Mouse (Mus musculus) embryonic stem cell, embryonic (primary cell): Measurements from ENCODE around the gene Rnft2.

Experiments
- CTCF ChIA-PET, 4 experiments: fragments of 300-600 bp in 2 of 4; fragments of 350-600 bp in 2 of 4; sonication (Branson Sonifier 250); formaldehyde crosslinking; loops; one replicate each; lab custom pipeline; 2022; ENCODE audit warnings: inconsistent platforms in 2 of 4; lab: Charles Lee
- POLR2A ChIA-PET, 4 experiments: fragments of 300-600 bp in 2 of 4; fragments of 350-600 bp in 2 of 4; sonication (Branson Sonifier 250); formaldehyde crosslinking; loops; one replicate each; lab custom pipeline; 2022; ENCODE audit warnings: antibody characterized with exemption in 4 of 4, inconsistent platforms in 1 of 4; lab: Charles Lee

Rnft2 gene

DNA sequence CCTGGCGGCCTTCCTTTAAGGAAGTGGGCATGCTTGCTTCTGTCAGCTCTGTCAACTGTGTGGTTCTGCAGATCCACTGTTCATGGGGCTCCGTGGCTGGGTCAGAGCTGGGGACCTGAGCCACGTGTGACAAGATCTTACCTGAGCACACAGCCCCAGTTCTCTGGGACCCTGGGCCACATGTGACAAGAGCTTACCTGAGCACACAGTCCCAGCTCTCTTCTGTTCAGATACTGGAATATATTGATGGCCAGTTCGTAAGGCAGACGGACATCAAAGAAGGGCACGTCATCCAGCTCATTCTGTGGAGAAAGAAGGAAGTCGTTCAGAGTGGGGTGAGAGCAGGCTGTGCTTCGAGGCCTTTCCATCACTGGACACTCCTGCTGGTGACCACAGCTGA, 102.4 kb downstream of the Rnft2 start:
- ChIA-PET CTCF (interaction anchor here in 2 of 4 experiments (0.6 to 1.5 kb wide), 2 partner anchors 76 to 1410 kb away, joined by 5 to 7 read pairs; no protein-coding TSS in a partner anchor), POLR2A (interaction anchor here in 1 of 4 experiments (0.6 to 1.9 kb wide), 4 partner anchors 9 to 163 kb away, joined by 3 to 5 read pairs (median 4); no protein-coding TSS in a partner anchor)
